Mouse (Mus musculus) embryonic facial prominence, embryonic 15.5 days (tissue): Measurements from ENCODE around the gene Gm42372. TPM values are rescaled to one million over a fixed set of nuclear protein-coding genes. Genes with fewer than 3 reads are reported as not detected.

ENCODE experiments used
- ATAC-seq: fragments of 200-750 bp; cut with Nextera tagmentation; 2 replicates; pipeline ENCODE4 v1.8.0; 2017; ENCODE audit warnings: low read depth, moderate TSS enrichment; ENCODE audit not compliant: insufficient number of reproducible peaks, low FRiP score, low TSS enrichment
- H3K27ac ChIP-seq: fragments of 300-500 bp; sonication (generic); replicated peaks from 2 replicates; pipeline ENCODE4 v1.5.1; 2015; ENCODE audit warnings: mild to moderate bottlenecking, inconsistent platforms
- H3K27me3 ChIP-seq: fragments of 300-500 bp; sonication (generic); 2 replicates; pipeline ENCODE4 v1.6.1; 2015; ENCODE audit warnings: inconsistent platforms
- H3K36me3 ChIP-seq: fragments of 300-500 bp; sonication (generic); 2 replicates; pipeline ENCODE4 v1.6.1; 2015; ENCODE audit warnings: mild to moderate bottlenecking, inconsistent platforms
- H3K4me1 ChIP-seq: fragments of 300-500 bp; sonication (generic); 2 replicates; pipeline ENCODE4 v1.6.1; 2015; ENCODE audit warnings: inconsistent platforms
- H3K4me2 ChIP-seq: fragments of 300-500 bp; sonication (generic); replicated peaks from 2 replicates; pipeline ENCODE4 v1.6.1; 2015; ENCODE audit warnings: mild to moderate bottlenecking, inconsistent platforms
- H3K4me3 ChIP-seq: fragments of 300-500 bp; sonication (generic); replicated peaks from 2 replicates; pipeline ENCODE4 v1.5.1; 2015; ENCODE audit warnings: mild to moderate bottlenecking, inconsistent platforms
- H3K9ac ChIP-seq: fragments of 300-500 bp; sonication (generic); 2 replicates; pipeline ENCODE4 v1.6.1; 2015; ENCODE audit warnings: inconsistent platforms
- H3K9me3 ChIP-seq: fragments of 300-500 bp; sonication (generic); replicated peaks from 2 replicates; pipeline ENCODE4 v1.6.1; 2016; ENCODE audit warnings: inconsistent platforms
- WGBS: fragments of 180-500 bp; shearing (Covaris S2); methylation state at CpG from one replicate; pipeline ENCODE4 v1.1.7; 2015; 5-methylcytosine and 5-hydroxymethylcytosine counted together
- polyA plus RNA-seq: library from polyadenylated mRNA; unstranded; fragments of >200 nt; fragmentation: Nextera tagmentation; extraction: Ambion mirVana; gene quantifications from 2 replicates; pipeline ENCODE4 v1.2.1, GENCODE M21; 2015

Gm42372 gene
- polyA plus RNA-seq, 1 experiment from 2014 or later, result 0.28 TPM

GRCm38 (mm10) chr7:17026710-17027587, 44.1 kb downstream of the Gm42372 start:
- peak overlapping the region; percentile 90 for H3K9ac ChIP-seq
- peak overlapping the region; percentile 92 for H3K27ac ChIP-seq
- no peaks in the 10 kb centered on the region for H3K9me3 ChIP-seq
- peaks cover 37% of the 10 kb centered on the region for H3K4me1 ChIP-seq
- peak overlapping the region; percentile 88 for H3K4me3 ChIP-seq
- ATAC-seq, result peak; percentile 15; the same call in 1 of the 2 replicates
- WGBS, result 3% methylated on average over 24 of the region's 24 CpGs
- H3K36me3 ChIP-seq, result peaks cover 28% of the 10 kb centered on the region
- peak overlapping the region; percentile 75 for H3K4me2 ChIP-seq
- no peaks in the 10 kb centered on the region for H3K27me3 ChIP-seq

GRCm38 (mm10) chr7:17027588-17028343, 44.9 kb downstream of the Gm42372 start, which contains the start of gene Ppp5c:
Gene Ppp5c, minus strand, starts transcription at chr7:17027924.
- H3K27ac ChIP-seq, result peak within 1 kb of the TSS; percentile 92
- H3K4me3 ChIP-seq, result peak within 1 kb of the TSS; percentile 88
- ATAC-seq, result peak; percentile 75
- WGBS, result under 1% methylated on average over 54 of the region's 58 CpGs
- peak within 1 kb of the TSS; percentile 75 for H3K4me2 ChIP-seq
- peaks cover 28% of the 10 kb centered on the region for H3K36me3 ChIP-seq
- no peaks in the 10 kb centered on the region for H3K27me3 ChIP-seq
- H3K4me1 ChIP-seq, result peaks cover 37% of the 10 kb centered on the region
- H3K9me3 ChIP-seq, result no peaks in the 10 kb centered on the region
- peak within 1 kb of the TSS; percentile 90 for H3K9ac ChIP-seq

GRCm38 (mm10) chr7:17028923-17029322, 46.0 kb downstream of the Gm42372 start:
- no peak for ATAC-seq
- 65% methylated on average over 7 of the region's 7 CpGs for WGBS
- Histone ChIP-seq H3K27me3 (no peaks in the 10 kb centered on the region), H3K36me3 (peaks cover 36% of the 10 kb centered on the region), H3K9ac (no peak overlapping the region), H3K9me3 (no peaks in the 10 kb centered on the region), H3K27ac (no peak overlapping the region), H3K4me3 (no peak overlapping the region), H3K4me1 (peaks cover 32% of the 10 kb centered on the region), H3K4me2 (no peak overlapping the region)

GRCm38 (mm10) chr7:17030239-17030638, 47.4 kb downstream of the Gm42372 start:
- no peaks in the 10 kb centered on the region for H3K9me3 ChIP-seq
- H3K4me1 ChIP-seq, result peaks cover 18% of the 10 kb centered on the region
- 71% methylated on average over 7 of the region's 7 CpGs for WGBS
- no peaks in the 10 kb centered on the region for H3K27me3 ChIP-seq
- no peak overlapping the region for H3K4me3 ChIP-seq
- peaks cover 45% of the 10 kb centered on the region for H3K36me3 ChIP-seq
- ATAC-seq, result no peak
- H3K9ac ChIP-seq, result no peak overlapping the region
- no peak overlapping the region for H3K27ac ChIP-seq
- no peak overlapping the region for H3K4me2 ChIP-seq

Other genes starting within 250 kb of the Gm42372 start
- 273 and 275 TPM in 2 replicates for gene Ap2s1, start 244.7 kb upstream of the Gm42372 start, polyA plus RNA-seq
- 34.5 and 35.5 TPM in 2 replicates for gene Slc1a5, start 201.7 kb upstream of the Gm42372 start, polyA plus RNA-seq
- 108 and 114 TPM in 2 replicates for gene Strn4, start 167.2 kb upstream of the Gm42372 start, polyA plus RNA-seq
- 27.8 and 30.3 TPM in 2 replicates for gene Fkrp, start 166.4 kb upstream of the Gm42372 start, polyA plus RNA-seq
- 22.1 and 23.0 TPM in 2 replicates for gene Prkd2, start 140.2 kb upstream of the Gm42372 start, polyA plus RNA-seq
- gene Dact3, start 107.8 kb upstream of the Gm42372 start, polyA plus RNA-seq, result 5.4 and 6.3 TPM in 2 replicates
- 27.8 and 36.3 TPM in 2 replicates for gene Gng8, start 91.3 kb upstream of the Gm42372 start, polyA plus RNA-seq
- 2.5 and 3.1 TPM in 2 replicates for gene Ptgir, start 76.6 kb upstream of the Gm42372 start, polyA plus RNA-seq
- gene Calm3, start 59.0 kb upstream of the Gm42372 start, polyA plus RNA-seq, result 117 and 138 TPM in 2 replicates
- 22.4 and 26.0 TPM in 2 replicates for gene Pnmal2, start 38.4 kb upstream of the Gm42372 start, polyA plus RNA-seq
- 1.8 and 2.9 TPM in 2 replicates for gene Pnmal1, start 23.4 kb upstream of the Gm42372 start, polyA plus RNA-seq
- gene Ccdc8, start 9.6 kb downstream of the Gm42372 start, polyA plus RNA-seq, result 41.5 and 43.9 TPM in 2 replicates
- 112 and 113 TPM in 2 replicates for gene Ppp5c, start 44.8 kb downstream of the Gm42372 start, polyA plus RNA-seq
- gene Hif3a, start 79.3 kb downstream of the Gm42372 start, polyA plus RNA-seq, result 27.9 and 31.2 TPM in 2 replicates
- gene Psg16, start 91.0 kb downstream of the Gm42372 start, polyA plus RNA-seq, result 0.11 and 0.13 TPM in 2 replicates
- gene Ceacam3, start 167.2 kb downstream of the Gm42372 start, polyA plus RNA-seq, result not detected in 2 replicates
- gene Psg29, start 220.4 kb downstream of the Gm42372 start, polyA plus RNA-seq, result not detected in 2 replicates